Mouse (Mus musculus) spleen, adult 2 months (tissue): ENCODE results near the gene Atp23. TPM values are rescaled to one million over a fixed set of nuclear protein-coding genes. Genes with fewer than 3 reads are reported as not detected.

Source experiments
- DNase-seq, 2 experiments: peaks; one replicate each; pipeline versions ENCODE4 v3.0.0 to v3.0.0-alpha.2; 2012 to 2021; ENCODE audit warnings: low spot score in 2 of 2, low read depth in 1 of 2
- H3K27ac ChIP-seq: fragments of 200-500 bp; 2 replicates; pipeline ENCODE4 v1.5.1; 2012; ENCODE audit warnings: low read length, inconsistent platforms; ENCODE audit not compliant: insufficient read depth
- H3K27me3 ChIP-seq: fragments of 200-500 bp; 2 replicates; pipeline ENCODE4 v1.6.1; 2012; ENCODE audit warnings: mild to moderate bottlenecking, moderate library complexity, low read length, inconsistent platforms; ENCODE audit not compliant: control insufficient read depth, insufficient read depth
- H3K36me3 ChIP-seq: fragments of 200-500 bp; 2 replicates; pipeline ENCODE4 v1.6.1; 2012; ENCODE audit warnings: mild to moderate bottlenecking, low read length, inconsistent platforms; ENCODE audit not compliant: control insufficient read depth, insufficient read depth
- H3K4me1 ChIP-seq: fragments of 200-500 bp; 2 replicates; pipeline ENCODE4 v1.6.1; 2011; ENCODE audit warnings: inconsistent platforms; ENCODE audit not compliant: control insufficient read depth, insufficient read depth, insufficient read length
- H3K4me3 ChIP-seq: fragments of 200-500 bp; 2 replicates; pipeline ENCODE4 v1.5.1; 2011; ENCODE audit warnings: mild to moderate bottlenecking, inconsistent platforms; ENCODE audit not compliant: insufficient read depth, insufficient read length; ENCODE audit errors: extremely low read depth
- CTCF ChIP-seq: fragments of 200-500 bp; IDR thresholded peaks from 2 replicates; pipeline ENCODE4 v1.5.1; 2011; ENCODE audit warnings: mild to moderate bottlenecking, inconsistent platforms; ENCODE audit not compliant: insufficient read depth, insufficient read length, insufficient replicate concordance; ENCODE audit errors: extremely low read depth
- POLR2A ChIP-seq: fragments of 200-500 bp; IDR thresholded peaks from 2 replicates; pipeline ENCODE4 v1.6.1; 2011; ENCODE audit warnings: low read depth, low read length, inconsistent platforms
- WGBS: fragments of 180-500 bp; shearing (Covaris S2); methylation state at CpG from one replicate; pipeline ENCODE4 v1.1.7; 2018; 5-methylcytosine and 5-hydroxymethylcytosine counted together
- polyA plus RNA-seq: library from polyadenylated mRNA; depleted of rRNA; stranded (reverse); fragments of >200 nt; gene quantifications from 2 replicates; pipeline ENCODE4 v1.2.3, GENCODE M21; 2012

Gene Atp23
- polyA plus RNA-seq, 1 experiment = 6.8 TPM

DNA sequence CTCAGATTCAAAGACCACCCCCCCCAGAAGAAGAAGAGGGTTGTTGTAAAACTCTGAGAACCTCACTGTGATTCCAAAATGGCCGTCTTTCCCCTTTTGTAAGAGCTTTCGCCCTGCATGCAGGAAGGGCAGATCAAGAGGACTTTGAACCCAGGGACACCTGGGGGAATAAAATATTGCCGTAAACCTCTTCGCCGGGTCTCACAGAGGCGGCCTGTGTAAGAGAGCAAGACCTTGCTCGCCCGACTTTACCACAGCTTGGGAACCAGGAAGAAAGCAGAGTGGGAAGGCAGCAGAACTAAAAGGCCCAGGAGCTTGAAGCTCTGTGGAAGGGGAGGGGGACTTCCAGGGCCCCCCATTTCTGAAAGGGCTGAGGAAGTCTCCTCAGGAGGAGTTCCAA, 34.0 kb upstream of the Atp23 start:
- H3K4me3 ChIP-seq = no peak overlapping the region
- no peak overlapping the region for H3K27ac ChIP-seq
- no peaks in the 10 kb centered on the region for H3K4me1 ChIP-seq
- H3K36me3 ChIP-seq = no peaks in the 10 kb centered on the region
- no peak for DNase-seq
- no peaks in the 10 kb centered on the region for H3K27me3 ChIP-seq
- WGBS = 75% methylated on average over 8 of the region's 8 CpGs
- no peak for TF ChIP-seq CTCF
- no peak for TF ChIP-seq POLR2A

GRCm38 (mm10) chr10:126934561-126934960, 33.4 kb upstream of the Atp23 start:
- no peaks in the 10 kb centered on the region for H3K4me1 ChIP-seq
- H3K36me3 ChIP-seq = no peaks in the 10 kb centered on the region
- 91% methylated on average over 13 of the region's 13 CpGs for WGBS
- no peaks in the 10 kb centered on the region for H3K27me3 ChIP-seq
- DNase-seq = no peak
- no peak overlapping the region for H3K27ac ChIP-seq
- no peak overlapping the region for H3K4me3 ChIP-seq
- TF ChIP-seq POLR2A (no peak), CTCF (no peak)

- H3K27me3 ChIP-seq = peaks cover 7% of the 10 kb centered on the region; the same call in 1 of the 2 replicates
- no peaks in the 10 kb centered on the region; the same call in 1 of the 2 replicates for H3K4me1 ChIP-seq
- H3K27ac ChIP-seq = no peak overlapping the region; the same call in 1 of the 2 replicates
- H3K4me3 ChIP-seq = no peak overlapping the region
- no peaks in the 10 kb centered on the region for H3K36me3 ChIP-seq
- no peak for DNase-seq
- TF ChIP-seq POLR2A (no peak), CTCF (no peak)
Observed at GRCm38 (mm10) chr10:126931760-126932139, 30.6 kb upstream of the Atp23 start.

DNA sequence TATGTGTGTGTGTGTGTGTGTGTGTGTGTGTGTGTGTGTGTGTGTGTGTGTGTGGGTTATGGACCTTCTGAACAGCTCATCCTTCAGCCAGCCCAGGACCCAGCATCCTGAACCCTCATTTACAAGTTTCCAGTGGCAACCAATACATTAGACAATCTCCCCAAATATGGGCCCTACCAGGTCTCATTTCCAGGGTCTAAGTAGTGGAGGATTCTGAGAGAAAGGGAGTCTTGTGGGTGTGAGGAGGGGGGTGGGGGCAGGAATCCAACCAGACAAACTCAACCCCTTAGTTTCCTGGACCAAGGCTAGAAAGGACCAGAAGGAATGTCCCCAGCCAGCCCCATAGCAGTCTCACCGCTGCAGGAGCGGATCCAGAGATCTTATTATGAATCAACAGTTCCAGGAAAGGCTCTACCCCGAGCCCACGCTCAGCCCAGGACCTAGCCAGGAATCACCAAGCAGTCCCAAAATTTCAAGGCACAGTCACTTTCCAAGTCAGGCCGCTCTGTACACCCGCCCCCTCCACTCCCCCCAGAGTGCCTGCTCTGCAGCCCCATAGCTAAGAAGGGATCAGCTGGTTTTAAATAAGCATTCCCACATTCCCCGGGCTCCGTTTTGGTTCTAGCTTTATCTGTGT, 30.1 kb upstream of the Atp23 start:
- TF ChIP-seq POLR2A (no peak), CTCF (no peak)
- Histone ChIP-seq H3K36me3 (no peaks in the 10 kb centered on the region), H3K27me3 (peaks cover 7% of the 10 kb centered on the region; the same call in 1 of the 2 replicates), H3K4me1 (no peaks in the 10 kb centered on the region; the same call in 1 of the 2 replicates), H3K4me3 (no peak overlapping the region), H3K27ac (no peak overlapping the region; the same call in 1 of the 2 replicates)
- 90% methylated on average over 8 of the region's 8 CpGs for WGBS
- no peak for DNase-seq

GRCm38 (mm10) chr10:126930270-126931121, 29.3 kb upstream of the Atp23 start:
- no peaks in the 10 kb centered on the region; the same call in 1 of the 2 replicates for H3K4me1 ChIP-seq
- no peak overlapping the region for H3K4me3 ChIP-seq
- no peak for DNase-seq
- no peaks in the 10 kb centered on the region for H3K36me3 ChIP-seq
- H3K27me3 ChIP-seq = peaks cover 7% of the 10 kb centered on the region; the same call in 1 of the 2 replicates
- no peak for TF ChIP-seq CTCF
- TF ChIP-seq POLR2A = no peak
- H3K27ac ChIP-seq = peak overlapping the region; percentile 41; the same call in 1 of the 2 replicates
- WGBS = 77% methylated on average over 15 of the region's 15 CpGs

DNA sequence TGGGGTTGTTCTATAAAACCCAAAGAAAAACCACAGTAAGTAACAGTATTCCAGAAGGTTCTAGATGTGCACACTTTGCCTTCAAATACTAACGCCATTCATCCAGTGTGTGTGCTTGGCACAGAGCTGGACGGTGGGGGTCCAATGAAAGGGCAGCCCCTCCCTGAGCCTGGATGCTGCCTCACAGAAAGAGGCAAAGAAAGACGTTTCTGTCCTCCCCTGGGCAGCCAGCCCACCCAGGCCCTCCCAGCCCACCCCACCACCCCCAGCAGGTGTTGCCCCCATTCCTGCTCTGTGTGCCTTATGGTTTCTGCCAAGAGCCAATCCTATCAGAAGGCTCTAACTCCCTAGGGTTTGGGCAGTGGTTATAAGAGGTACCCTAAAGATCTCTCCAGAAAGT, 28.4 kb upstream of the Atp23 start:
- WGBS = 68% methylated on average over 3 of the region's 3 CpGs
- H3K27me3 ChIP-seq = peaks cover 7% of the 10 kb centered on the region; the same call in 1 of the 2 replicates
- H3K4me3 ChIP-seq = no peak overlapping the region
- no peaks in the 10 kb centered on the region for H3K36me3 ChIP-seq
- TF ChIP-seq CTCF (no peak), POLR2A (no peak)
- no peaks in the 10 kb centered on the region; the same call in 1 of the 2 replicates for H3K4me1 ChIP-seq
- no peak for DNase-seq
- peak overlapping the region; percentile 54; the same call in 1 of the 2 replicates for H3K27ac ChIP-seq

DNA sequence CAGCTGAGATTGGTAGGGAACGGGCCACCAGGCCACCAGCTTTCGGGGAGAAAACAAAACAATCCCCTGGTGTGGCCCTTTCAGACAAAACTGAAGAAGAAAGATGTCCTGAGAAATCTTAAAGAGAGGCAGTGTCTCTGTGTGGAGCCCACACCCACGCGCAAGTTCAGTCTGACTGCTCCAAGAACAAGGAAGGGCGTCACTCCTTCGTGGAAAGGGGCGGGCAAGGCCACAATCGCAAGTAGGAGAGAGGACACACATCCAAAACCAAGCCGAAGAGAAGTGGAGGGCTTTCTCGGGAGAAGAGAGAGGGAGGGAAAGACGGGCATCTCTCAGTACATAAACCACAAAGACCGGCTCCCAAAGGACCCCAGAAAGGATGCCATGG, 27.7 kb upstream of the Atp23 start:
- 36% methylated on average over 12 of the region's 12 CpGs for WGBS
- Histone ChIP-seq H3K27me3 (peaks cover 7% of the 10 kb centered on the region; the same call in 1 of the 2 replicates), H3K4me1 (no peaks in the 10 kb centered on the region; the same call in 1 of the 2 replicates), H3K36me3 (no peaks in the 10 kb centered on the region), H3K4me3 (no peak overlapping the region), H3K27ac (peak overlapping the region; percentile 54)
- TF ChIP-seq CTCF = no peak
- no peak for TF ChIP-seq POLR2A
- DNase-seq = no peak
